Mouse (Mus musculus): ENCODE results near the gene Cdc42se1.

The Cdc42se1 gene

DNA sequence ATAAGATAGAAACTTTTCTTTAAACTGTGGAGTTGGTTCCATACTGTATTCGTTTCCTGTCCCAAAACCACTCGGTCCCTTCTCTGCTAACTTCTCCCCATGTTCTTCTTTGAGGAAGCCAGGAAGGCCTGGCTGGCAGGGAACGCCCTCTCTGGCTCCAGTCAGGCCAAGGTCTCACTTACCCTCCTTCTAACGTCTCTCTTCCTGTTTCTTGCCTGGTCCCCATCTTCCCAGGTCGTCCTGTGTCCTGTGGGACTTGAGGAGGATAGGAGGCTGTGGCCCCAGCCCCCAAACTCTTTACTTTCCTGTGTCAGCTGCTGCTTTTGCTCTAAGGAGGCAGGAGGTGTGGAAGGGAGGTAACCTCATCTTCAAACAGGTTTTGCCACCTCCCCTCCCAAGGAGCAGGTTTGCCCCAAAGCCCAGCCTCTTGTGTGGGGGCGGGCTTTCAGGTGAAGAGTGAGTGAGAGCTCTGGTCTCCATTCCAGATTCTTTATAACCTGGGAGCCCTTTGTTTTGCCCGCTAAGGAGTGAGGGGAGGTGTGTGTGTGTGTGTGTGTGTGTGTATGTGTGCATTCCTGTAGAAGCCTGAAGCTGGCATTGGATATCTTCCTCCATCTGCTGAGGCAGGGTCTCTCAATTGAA, 22.4 kb downstream of the Cdc42se1 start, which contains the start of gene Bnipl:
Bnipl (minus strand) TSS at position 411 of the 642 bp plus-strand sequence.
- no peak for DNase-seq (ENCODE audit: low spot score)

DNA sequence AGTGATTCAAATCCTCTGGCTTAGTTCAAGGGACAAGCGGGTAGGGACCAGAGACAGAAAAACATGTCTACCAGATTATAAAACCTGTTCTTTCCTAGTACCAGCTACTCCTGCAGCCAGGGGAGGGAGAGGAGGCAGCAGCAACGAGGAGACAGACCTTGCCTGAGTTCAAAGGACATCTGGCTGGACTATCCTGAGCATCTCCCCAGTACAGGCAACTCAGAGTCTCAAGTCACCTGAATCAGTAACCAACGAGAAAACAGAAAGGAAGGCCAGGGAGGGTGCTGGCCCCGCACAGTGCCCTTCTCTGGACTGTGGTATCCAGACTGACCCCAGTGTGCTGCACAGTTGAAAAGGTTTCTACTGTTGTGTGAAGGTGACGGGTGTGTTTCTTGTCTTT, 28.4 kb downstream of the Cdc42se1 start:
- no peak for DNase-seq (ENCODE audit: low spot score)

DNA sequence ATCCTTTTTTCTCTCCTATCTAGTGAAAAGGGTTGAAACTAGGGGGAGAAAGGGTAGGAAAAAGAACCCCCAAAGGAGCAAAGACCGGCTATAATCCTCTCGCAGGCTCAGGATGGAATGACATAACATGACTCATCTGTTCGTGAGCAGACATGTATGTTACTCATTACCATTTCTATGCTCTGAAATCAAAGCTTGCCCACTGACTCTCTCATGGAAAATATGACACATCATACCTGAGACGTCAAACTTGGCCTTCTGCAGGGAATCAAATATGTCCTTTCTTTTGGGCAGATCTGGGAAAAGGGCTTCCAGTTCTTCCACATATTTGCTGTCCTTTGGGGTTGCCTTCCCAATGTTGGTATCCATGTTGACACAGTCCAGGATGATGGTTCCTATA, 33.4 kb downstream of the Cdc42se1 start:
- no peak for DNase-seq (ENCODE audit: low spot score)

DNA sequence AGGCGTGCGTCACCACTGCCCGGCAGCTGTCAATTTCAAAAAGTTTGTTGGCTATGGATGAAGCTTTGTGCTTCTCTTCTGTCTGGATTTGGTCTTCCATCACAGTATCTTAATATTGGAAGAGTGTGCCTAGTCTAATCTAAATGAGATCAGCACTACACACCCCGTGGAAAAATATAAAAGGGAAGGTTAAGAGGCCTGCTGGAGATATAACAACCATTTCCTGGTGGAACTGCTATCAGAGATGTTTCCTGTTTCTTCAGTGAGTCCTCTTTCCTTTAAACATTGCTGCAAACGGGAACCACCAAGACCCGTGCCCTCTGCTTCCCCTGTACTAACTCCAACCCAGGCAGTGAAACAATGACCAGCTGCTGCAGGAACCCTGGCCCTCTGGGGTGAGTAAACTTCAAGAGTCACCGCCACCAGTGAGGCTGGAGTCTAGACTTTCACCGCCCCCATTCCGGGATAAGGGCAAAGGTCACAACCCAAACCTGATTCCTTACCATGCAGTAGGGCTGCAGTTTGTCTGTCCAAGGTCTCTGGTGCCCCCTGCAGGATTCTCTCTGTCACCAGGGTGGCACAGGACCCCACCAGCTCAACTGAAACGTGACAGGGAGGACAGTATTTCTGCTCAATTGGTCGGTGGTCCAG, 34.7 kb downstream of the Cdc42se1 start:
- DNase-seq (ENCODE audit: low spot score): peak; percentile 64

- DNase-seq (ENCODE audit: low spot score): no peak
These were observed 36.2 kb downstream of the Cdc42se1 start for GRCm38 (mm10) chr3:95264724-95265123.

DNA sequence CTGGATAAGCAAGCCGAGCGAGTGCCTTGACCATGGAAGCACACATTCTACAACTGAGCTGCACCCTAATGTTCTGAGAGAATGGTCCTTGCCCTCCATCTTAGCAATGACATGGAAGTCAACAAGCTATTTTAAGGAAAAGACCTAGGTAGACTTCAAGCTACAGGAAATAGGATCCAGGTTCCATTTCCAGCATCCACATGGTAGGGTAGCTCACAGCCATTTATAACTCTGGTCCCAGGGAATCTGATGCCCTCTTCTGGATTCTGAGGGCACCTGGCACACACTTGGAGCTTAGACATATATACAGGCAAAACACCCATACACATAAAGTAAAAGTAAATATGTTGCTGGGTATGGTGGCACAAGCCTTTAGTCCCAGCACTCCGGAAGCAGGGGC, 37.5 kb downstream of the Cdc42se1 start:
- no peak for DNase-seq (ENCODE audit: low spot score)

- DNase-seq (ENCODE audit: low spot score): no peak
These were observed 39.3 kb downstream of the Cdc42se1 start for GRCm38 (mm10) chr3:95267855-95268254.

- no peak for DNase-seq (ENCODE audit: low spot score)
These were observed 41.3 kb downstream of the Cdc42se1 start for GRCm38 (mm10) chr3:95269789-95270188.

DNA sequence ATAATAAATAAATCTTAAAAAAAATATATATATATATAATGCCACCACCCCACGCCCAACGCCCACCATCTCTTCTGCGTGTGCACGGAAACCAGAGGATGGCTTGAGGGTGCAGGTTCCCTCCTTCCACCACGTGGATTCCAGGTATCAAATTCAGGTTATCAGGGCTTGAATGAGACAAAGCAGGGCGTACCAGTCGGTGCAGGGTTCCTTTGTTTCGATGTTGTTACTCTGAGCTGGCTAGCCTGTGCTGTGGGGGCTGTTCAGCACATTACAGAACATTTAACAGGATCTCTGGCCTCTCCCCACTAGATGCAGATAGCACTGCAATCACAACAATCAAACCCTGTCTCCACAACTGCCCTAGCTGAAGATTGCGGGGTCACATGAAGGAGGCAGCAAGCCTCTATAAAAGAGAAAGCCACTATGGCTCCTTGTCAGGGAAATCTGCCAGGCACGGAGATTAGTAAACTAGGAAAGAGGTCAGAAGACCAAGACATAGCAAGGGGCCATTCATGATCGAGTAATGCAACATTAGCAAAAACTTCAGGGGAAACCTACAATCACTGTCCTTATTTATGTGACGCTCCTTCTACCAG, 42.3 kb downstream of the Cdc42se1 start:
- no peak for DNase-seq (ENCODE audit: low spot score)

GRCm38 (mm10) chr3:95273471-95273870, 44.9 kb downstream of the Cdc42se1 start:
- no peak for DNase-seq (ENCODE audit: low spot score)

- no peak for DNase-seq (ENCODE audit: low spot score)
These were observed 45.9 kb downstream of the Cdc42se1 start for GRCm38 (mm10) chr3:95274453-95274852.

- no peak for DNase-seq (ENCODE audit: low spot score)
These were observed 46.6 kb downstream of the Cdc42se1 start for GRCm38 (mm10) chr3:95275161-95275560.

GRCm38 (mm10) chr3:95276428-95276934, 47.9 kb downstream of the Cdc42se1 start:
- DNase-seq (ENCODE audit: low spot score): no peak

DNA sequence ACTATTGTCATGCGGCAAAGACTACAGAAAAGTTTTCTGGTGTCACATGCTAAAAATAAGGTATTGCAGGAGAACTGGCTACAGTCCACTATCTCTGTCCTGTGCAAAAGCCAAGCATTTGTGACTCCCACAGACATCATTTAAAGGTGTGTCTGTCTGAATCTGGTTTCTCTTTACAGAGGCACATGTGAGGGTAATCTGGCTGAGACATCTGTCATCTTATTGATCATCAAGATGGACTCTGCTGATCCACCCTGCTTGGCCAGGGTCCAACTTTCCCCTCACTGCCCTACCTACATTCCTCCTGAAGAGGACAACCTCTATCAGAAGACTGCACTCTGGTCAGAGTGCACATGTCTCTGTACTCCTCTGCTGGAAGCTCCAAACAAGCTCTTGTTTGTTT, 48.6 kb downstream of the Cdc42se1 start:
- DNase-seq (ENCODE audit: low spot score): no peak

DNA sequence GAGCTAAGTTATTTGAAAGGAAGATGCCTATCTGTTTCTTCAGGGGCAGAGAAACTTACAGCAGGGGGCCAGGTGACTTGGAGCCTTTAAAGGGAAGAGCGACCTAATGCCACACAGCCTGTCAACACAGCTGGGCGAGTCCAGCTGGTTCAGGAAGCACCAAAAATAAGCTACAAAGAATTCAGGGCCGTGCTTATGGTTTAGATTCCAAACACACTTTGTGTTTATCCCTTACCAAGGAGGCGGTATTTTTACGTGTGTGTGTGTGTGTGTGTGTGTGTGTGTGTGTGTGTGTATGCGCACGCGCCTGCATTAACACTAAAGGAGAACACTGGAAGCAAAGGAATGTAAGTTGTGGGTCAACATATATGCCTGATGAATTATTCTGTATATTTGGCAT, 52.2 kb downstream of the Cdc42se1 start:
- DNase-seq (ENCODE audit: low spot score): no peak

DNA sequence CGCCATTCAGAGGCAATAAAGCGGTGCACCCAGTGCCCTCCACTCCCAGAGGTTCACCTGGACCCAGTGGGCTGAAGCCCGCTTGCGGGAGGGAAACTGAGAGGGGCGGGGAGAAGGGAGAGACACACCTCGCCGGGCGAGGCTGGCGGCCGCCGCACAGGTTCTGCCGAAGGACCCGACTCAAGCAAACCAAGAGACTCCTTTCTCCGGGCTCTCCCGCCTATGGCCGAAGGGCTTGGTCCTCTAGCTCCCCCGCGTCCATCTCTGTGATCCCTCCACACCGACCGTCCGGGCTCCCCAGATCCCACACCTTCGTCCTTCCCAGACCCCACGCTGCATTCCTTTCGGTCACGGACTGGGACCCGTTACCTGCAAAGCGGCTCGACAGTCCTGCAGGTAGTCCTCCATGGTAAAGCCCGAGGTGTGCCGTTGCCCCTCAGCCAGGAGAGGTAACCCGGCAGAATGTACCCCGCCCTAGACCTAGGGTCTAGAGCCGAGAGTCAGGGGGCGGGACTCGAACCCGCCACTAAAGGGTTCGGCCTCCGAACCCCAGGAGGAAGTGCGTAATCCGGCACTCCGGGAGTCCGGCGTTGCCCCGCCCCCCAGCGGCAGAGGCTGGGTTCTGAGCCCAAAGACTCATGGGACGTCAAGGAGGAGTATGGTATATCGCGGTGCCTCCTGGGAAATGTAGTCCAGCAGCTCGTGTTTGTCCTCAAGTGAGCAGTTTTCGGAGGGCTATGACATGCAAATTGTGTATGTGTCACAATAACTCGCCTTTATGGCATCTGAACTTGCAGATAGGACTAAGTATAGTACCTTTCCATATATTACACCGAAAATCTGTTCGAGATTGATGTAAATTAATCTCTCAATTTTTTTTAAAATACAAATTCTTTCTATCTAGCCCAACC, 52.9 kb downstream of the Cdc42se1 start, which contains the start of the genes Mindy1 and Prune1:
Mindy1 (plus strand) TSS at position 130 of the 911 bp plus-strand sequence.
Prune1 (minus strand) TSS at position 861 of the 911 bp plus-strand sequence.
- DNase-seq (ENCODE audit: low spot score): peak; percentile 96

DNA sequence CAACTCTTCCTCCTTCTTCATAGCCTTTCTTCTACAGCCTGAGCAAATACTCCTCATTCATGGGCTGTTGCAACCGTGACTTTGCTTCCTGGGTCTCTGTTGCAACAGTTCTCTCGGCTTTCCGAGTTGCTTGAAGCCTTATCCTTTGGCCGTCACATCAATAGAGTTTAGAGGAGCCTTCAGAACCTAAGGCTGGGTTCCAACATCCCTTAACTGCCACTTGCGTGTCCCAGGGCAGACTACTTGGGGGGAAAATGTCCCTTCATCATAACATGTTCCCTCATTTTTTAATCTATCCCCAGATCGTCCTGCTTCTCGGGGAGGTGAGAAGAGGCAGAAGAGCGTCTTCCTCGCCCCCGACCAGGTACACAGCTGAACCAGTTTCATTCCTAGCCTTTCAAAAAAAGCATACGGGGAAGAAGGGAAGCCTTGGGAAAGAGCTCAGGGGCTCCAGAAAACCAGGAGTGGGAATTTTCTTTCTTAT, 53.9 kb downstream of the Cdc42se1 start:
- DNase-seq (ENCODE audit: low spot score): peak; percentile 49

- peak; percentile 75 for DNase-seq (ENCODE audit: low spot score)
These were observed 54.5 kb downstream of the Cdc42se1 start for GRCm38 (mm10) chr3:95282865-95283588.

DNA sequence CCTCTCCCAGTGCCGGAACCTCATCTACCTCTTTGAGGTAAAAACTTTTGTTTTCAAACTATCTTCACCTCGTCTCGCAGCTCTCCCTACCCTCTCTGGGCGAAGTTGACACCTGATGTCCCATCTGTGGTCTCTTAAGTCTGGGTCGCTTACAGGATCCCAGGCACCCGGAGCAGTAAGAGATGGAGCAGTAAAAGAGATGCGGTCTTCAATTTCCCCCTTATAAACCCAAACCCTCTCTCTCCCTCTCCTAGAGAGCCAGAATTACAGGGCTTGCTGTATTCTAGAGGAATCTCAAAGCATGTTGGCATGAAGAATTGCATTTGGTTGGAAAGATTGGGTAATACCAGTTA, 55.0 kb downstream of the Cdc42se1 start:
- no peak for DNase-seq (ENCODE audit: low spot score)

GRCm38 (mm10) chr3:95284062-95284461, 55.5 kb downstream of the Cdc42se1 start:
- DNase-seq (ENCODE audit: low spot score): no peak
